Mouse (Mus musculus): ENCODE data around the gene Mgst3. TPM values are rescaled to one million over a fixed set of nuclear protein-coding genes. Genes with fewer than 3 reads are reported as not detected.
A peak's percentile ranks its signal among the peaks of the same experiment; 100 is the strongest.

Gene Mgst3
- polyA plus RNA-seq, 1 experiment from 2014 or later = 51.8 TPM

DNA sequence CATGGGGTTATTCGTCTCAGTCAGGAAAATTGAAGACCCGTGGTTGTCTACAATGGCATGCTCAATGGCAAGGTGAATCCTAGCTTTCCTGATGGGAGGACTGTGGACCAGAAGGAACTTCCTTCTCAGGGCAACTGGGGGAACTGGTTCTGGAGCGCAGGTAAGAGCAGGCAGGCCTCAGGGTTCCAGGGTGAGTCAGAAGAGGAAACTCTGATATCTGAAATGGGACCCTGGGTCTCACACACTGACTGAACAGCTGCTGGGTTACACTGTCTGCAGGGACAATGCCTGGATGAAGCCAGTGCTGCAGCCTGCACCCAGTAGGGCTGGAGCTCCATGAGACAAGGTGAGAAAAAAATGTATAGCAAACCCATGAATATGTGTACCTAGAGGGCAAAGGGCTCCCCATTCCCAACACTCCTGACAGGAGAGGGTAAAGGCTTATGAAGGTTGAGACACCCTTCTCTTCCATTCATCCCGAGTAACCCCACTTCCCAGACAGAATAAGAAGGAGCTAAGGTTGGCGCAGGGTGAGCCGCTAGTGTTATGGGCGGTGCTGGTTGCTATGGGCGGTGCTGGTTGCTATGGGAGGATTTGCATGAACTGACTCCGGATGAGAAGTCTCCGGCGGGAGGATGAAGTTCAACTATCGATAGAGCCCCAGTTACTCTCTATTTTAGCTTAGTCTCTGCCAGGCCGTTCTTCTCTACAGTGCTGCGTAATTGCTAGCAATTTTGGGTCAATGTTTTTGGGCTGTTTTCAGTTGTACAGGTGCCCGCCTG is 19.4 kb downstream of the Mgst3 start:
- Histone ChIP-seq H3K9ac (ENCODE audit: low read length) (peak overlapping the region; percentile 24; the same call in 1 of the 2 replicates), H3K4me2 (ENCODE audit: low read depth, low read length, severe bottlenecking) (0 out of 2 replicates have a peak overlapping the region, but pooled peaks have one; percentile 20), H3K4me1 (replicated peaks; ENCODE audit: control insufficient read depth, insufficient read depth, low read length) (peaks cover 6% of the 10 kb centered on the region; the same call in 1 of the 2 replicates), H3K9me3 (ENCODE audit: control insufficient read depth, low read length) (no peaks in the 10 kb centered on the region), H3K36me3 (ENCODE audit: control insufficient read depth, insufficient read depth, low read length) (no peaks in the 10 kb centered on the region), H3K27me3 (ENCODE audit: control insufficient read depth, insufficient read depth, low read length) (no peaks in the 10 kb centered on the region), H3K4me3 (ENCODE audit: low read depth, low read length) (no peak overlapping the region), H3K27ac (ENCODE audit: low read depth, low read length) (no peak overlapping the region)
- 22% methylated on average over 15 of the region's 15 CpGs for WGBS
- peak; percentile 76 for DNase-seq (ENCODE audit: low spot score)
- peak; percentile 55 for ATAC-seq (replicated peaks; ENCODE audit: low FRiP score)

DNA sequence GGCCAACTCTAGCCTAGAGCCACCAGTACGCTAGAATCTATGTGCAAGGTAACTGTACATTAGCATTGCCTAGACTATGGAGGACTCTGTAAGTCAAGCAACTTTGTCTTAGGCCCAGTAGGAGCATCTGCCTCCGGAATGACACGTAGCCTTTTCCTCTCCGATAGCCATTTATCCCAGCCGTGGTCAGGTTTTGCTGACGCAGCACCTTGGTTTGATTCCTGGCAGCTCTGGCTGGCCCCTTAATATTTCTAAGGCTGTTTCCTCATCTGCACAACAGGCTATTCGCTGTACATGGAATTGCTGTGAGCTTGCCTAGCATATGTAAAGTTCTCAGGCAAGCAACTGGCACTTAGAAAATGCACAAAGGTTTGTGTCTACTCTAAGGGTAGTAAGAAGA is 20.9 kb downstream of the Mgst3 start:
- Histone ChIP-seq H3K4me2 (ENCODE audit: low read depth, low read length, severe bottlenecking) (no peak overlapping the region), H3K4me1 (replicated peaks; ENCODE audit: control insufficient read depth, insufficient read depth, low read length) (peaks cover 6% of the 10 kb centered on the region; the same call in 1 of the 2 replicates), H3K4me3 (ENCODE audit: low read depth, low read length) (no peak overlapping the region), H3K27ac (ENCODE audit: low read depth, low read length) (no peak overlapping the region), H3K9ac (ENCODE audit: low read length) (no peak overlapping the region), H3K9me3 (ENCODE audit: control insufficient read depth, low read length) (no peaks in the 10 kb centered on the region), H3K27me3 (ENCODE audit: control insufficient read depth, insufficient read depth, low read length) (no peaks in the 10 kb centered on the region), H3K36me3 (ENCODE audit: control insufficient read depth, insufficient read depth, low read length) (no peaks in the 10 kb centered on the region)
- 93% methylated on average over 7 of the region's 7 CpGs for WGBS
- ATAC-seq (replicated peaks; ENCODE audit: low FRiP score) = no peak
- DNase-seq (ENCODE audit: low spot score) = no peak

DNA sequence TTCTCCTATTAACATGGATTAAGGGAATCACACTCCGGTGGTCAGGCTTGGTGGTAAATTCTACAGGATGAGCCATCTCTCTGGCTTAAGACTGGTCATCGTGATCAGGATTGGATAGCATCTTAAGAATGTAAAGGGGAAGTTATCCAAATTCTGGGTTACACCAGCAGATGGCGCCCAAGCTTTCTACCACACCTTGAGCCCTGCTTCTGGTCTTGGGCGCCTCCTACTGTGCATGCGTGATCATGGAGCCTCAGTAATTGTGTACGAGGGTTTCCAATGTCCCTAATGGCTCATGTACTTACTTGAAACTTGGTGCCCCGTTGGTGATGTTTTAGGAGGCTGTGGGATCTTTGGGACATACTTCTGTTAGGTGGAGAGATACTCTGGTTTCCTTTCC is 23.7 kb downstream of the Mgst3 start:
- Histone ChIP-seq H3K36me3 (ENCODE audit: control insufficient read depth, insufficient read depth, low read length) (no peaks in the 10 kb centered on the region), H3K27me3 (ENCODE audit: control insufficient read depth, insufficient read depth, low read length) (no peaks in the 10 kb centered on the region), H3K9ac (ENCODE audit: low read length) (no peak overlapping the region), H3K27ac (ENCODE audit: low read depth, low read length) (no peak overlapping the region), H3K4me1 (replicated peaks; ENCODE audit: control insufficient read depth, insufficient read depth, low read length) (peaks cover 6% of the 10 kb centered on the region; the same call in 1 of the 2 replicates), H3K4me2 (ENCODE audit: low read depth, low read length, severe bottlenecking) (no peak overlapping the region), H3K9me3 (ENCODE audit: control insufficient read depth, low read length) (no peaks in the 10 kb centered on the region), H3K4me3 (ENCODE audit: low read depth, low read length) (no peak overlapping the region)
- whole genome bisulfite sequencing = 11% methylated on average over 7 of the region's 7 CpGs
- ATAC-seq (replicated peaks; ENCODE audit: low FRiP score) (peak; percentile 70), DNase-seq (ENCODE audit: low spot score) (peak; percentile 90)

DNA sequence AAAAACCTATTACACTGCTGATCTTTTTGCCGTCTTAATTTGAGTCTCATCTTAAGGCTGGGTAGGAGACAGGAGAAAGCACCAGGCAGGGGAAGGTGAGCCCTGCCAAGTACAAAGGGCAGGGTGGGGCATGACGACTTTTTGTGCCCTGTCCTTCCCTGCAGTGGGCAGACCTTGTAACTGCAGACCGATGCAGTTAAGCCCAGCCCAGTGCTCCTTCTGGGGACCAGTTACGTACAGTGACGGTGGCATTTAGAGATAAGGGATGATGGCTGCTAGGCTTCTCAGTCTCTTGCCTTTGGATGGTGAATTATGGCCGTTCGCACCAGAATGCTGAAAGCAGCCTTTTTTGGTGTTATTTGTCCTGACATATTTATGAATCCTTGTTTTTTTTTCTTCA is 25.1 kb downstream of the Mgst3 start:
- Histone ChIP-seq H3K9ac (ENCODE audit: low read length) (no peak overlapping the region), H3K9me3 (ENCODE audit: control insufficient read depth, low read length) (no peaks in the 10 kb centered on the region), H3K27me3 (ENCODE audit: control insufficient read depth, insufficient read depth, low read length) (no peaks in the 10 kb centered on the region), H3K4me3 (ENCODE audit: low read depth, low read length) (no peak overlapping the region), H3K4me1 (replicated peaks; ENCODE audit: control insufficient read depth, insufficient read depth, low read length) (no peaks in the 10 kb centered on the region), H3K4me2 (ENCODE audit: low read depth, low read length, severe bottlenecking) (no peak overlapping the region), H3K36me3 (ENCODE audit: control insufficient read depth, insufficient read depth, low read length) (no peaks in the 10 kb centered on the region), H3K27ac (ENCODE audit: low read depth, low read length) (no peak overlapping the region)
- DNase-seq (ENCODE audit: low spot score) (no peak), ATAC-seq (replicated peaks; ENCODE audit: low FRiP score) (no peak)
- WGBS = 84% methylated on average over 7 of the region's 7 CpGs

DNA sequence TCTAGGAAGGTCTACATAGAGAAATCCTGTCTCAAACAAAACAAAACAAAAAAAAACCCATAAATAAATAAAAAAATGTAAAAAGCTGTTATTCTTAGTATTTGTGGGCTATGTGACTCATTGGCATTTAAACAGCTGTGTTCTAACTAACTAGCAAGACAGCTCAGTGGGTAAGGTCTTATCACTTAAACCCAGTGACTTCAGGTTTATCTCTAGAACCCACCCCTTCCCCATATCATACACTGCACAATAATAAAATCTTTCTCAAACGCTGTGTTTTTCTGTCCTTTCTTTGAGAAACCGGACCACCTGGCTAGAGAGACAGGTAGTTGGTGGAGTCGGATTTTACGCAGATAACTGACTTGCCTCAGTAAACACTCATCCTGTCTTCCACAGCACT is 25.6 kb downstream of the Mgst3 start:
- Histone ChIP-seq H3K9ac (ENCODE audit: low read length) (no peak overlapping the region), H3K9me3 (ENCODE audit: control insufficient read depth, low read length) (no peaks in the 10 kb centered on the region), H3K27ac (ENCODE audit: low read depth, low read length) (no peak overlapping the region), H3K36me3 (ENCODE audit: control insufficient read depth, insufficient read depth, low read length) (no peaks in the 10 kb centered on the region), H3K4me1 (replicated peaks; ENCODE audit: control insufficient read depth, insufficient read depth, low read length) (no peaks in the 10 kb centered on the region), H3K4me2 (ENCODE audit: low read depth, low read length, severe bottlenecking) (no peak overlapping the region), H3K27me3 (ENCODE audit: control insufficient read depth, insufficient read depth, low read length) (no peaks in the 10 kb centered on the region), H3K4me3 (ENCODE audit: low read depth, low read length) (no peak overlapping the region)
- WGBS = 90% methylated on average over 4 of the region's 4 CpGs
- DNase-seq (ENCODE audit: low spot score) (no peak), ATAC-seq (replicated peaks; ENCODE audit: low FRiP score) (no peak)

DNA sequence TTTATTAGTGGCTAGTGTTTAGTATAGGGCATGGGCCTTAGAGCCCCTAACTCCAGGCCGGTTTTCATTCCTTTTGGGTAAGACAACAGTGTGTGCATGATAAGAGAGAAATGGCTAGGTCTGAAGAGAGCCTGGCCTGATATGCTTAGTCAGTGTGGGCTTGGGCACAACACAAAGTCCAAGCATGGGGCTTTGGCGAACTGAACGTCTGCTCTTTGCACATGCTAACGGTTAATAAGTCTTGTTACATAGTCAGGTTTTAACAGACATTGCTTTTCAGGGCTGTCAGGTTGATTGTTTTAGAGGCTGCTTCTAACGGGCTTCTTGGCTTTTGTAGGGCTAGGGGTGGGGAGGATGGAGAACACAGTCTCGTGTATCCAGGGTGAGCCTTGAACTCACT is 27.0 kb downstream of the Mgst3 start:
- ATAC-seq (replicated peaks; ENCODE audit: low FRiP score) (no peak), DNase-seq (ENCODE audit: low spot score) (no peak)
- Histone ChIP-seq H3K27ac (ENCODE audit: low read depth, low read length) (no peak overlapping the region), H3K4me2 (ENCODE audit: low read depth, low read length, severe bottlenecking) (no peak overlapping the region), H3K36me3 (ENCODE audit: control insufficient read depth, insufficient read depth, low read length) (no peaks in the 10 kb centered on the region), H3K9me3 (ENCODE audit: control insufficient read depth, low read length) (no peaks in the 10 kb centered on the region), H3K4me3 (ENCODE audit: low read depth, low read length) (no peak overlapping the region), H3K4me1 (replicated peaks; ENCODE audit: control insufficient read depth, insufficient read depth, low read length) (no peaks in the 10 kb centered on the region), H3K27me3 (ENCODE audit: control insufficient read depth, insufficient read depth, low read length) (no peaks in the 10 kb centered on the region), H3K9ac (ENCODE audit: low read length) (no peak overlapping the region)
- WGBS = 90% methylated on average over 6 of the region's 6 CpGs

DNA sequence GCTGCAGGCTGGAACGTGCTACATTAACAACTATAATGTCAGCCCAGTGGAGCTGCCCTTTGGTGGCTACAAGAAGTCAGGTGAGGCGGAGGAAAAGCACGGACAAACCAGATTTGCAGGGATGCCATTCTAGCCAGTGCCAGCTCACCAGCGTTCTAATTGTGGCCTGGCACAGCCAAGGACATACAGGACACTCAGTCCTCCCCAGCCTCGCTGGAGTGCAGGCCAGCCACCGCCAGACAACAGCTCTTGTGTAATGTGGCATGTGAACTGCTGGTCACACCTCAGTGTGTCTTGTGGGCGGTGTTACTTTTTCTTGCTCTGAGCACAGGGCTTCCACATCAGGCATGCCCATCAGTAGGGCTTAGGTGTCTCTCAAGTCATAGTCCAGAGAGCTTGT is 27.8 kb downstream of the Mgst3 start:
- Histone ChIP-seq H3K4me3 (ENCODE audit: low read depth, low read length) (no peak overlapping the region), H3K4me1 (replicated peaks; ENCODE audit: control insufficient read depth, insufficient read depth, low read length) (no peaks in the 10 kb centered on the region), H3K27ac (ENCODE audit: low read depth, low read length) (no peak overlapping the region), H3K36me3 (ENCODE audit: control insufficient read depth, insufficient read depth, low read length) (no peaks in the 10 kb centered on the region), H3K9me3 (ENCODE audit: control insufficient read depth, low read length) (no peaks in the 10 kb centered on the region), H3K27me3 (ENCODE audit: control insufficient read depth, insufficient read depth, low read length) (no peaks in the 10 kb centered on the region), H3K4me2 (ENCODE audit: low read depth, low read length, severe bottlenecking) (no peak overlapping the region), H3K9ac (ENCODE audit: low read length) (no peak overlapping the region)
- ATAC-seq (replicated peaks; ENCODE audit: low FRiP score) (no peak), DNase-seq (ENCODE audit: low spot score) (no peak)
- 96% methylated on average over 7 of the region's 7 CpGs for WGBS

DNA sequence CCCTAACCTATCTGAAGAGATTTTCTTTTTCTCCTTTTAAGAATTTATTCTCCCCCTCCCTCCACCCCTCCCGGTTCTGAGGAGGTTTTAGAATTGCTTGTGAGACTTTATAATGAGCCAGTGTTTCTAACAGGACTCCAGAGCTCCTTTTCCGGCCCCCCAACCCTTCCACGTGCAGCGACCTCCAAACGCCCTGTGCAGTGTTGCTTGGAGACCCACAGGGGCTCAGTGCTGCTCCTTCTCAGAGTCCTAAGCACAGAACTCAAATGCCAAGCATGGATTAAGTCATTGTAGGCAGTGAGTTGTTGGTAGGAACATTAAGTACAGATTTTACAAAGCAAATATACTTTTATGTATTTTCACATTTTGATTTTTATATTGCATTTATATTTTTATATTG is 30.3 kb downstream of the Mgst3 start:
- H3K27ac ChIP-seq (ENCODE audit: low read depth, low read length) = no peak overlapping the region
- no peak overlapping the region for H3K4me2 ChIP-seq (ENCODE audit: low read depth, low read length, severe bottlenecking)
- H3K9ac ChIP-seq (ENCODE audit: low read length) = no peak overlapping the region
- H3K27me3 ChIP-seq (ENCODE audit: control insufficient read depth, insufficient read depth, low read length) = no peaks in the 10 kb centered on the region
- no peaks in the 10 kb centered on the region for H3K36me3 ChIP-seq (ENCODE audit: control insufficient read depth, insufficient read depth, low read length)
- H3K4me3 ChIP-seq (ENCODE audit: low read depth, low read length) = no peak overlapping the region
- H3K9me3 ChIP-seq (ENCODE audit: control insufficient read depth, low read length) = no peaks in the 10 kb centered on the region
- H3K4me1 ChIP-seq (replicated peaks; ENCODE audit: control insufficient read depth, insufficient read depth, low read length) = no peaks in the 10 kb centered on the region
- no peak for DNase-seq (ENCODE audit: low spot score)
- ATAC-seq (replicated peaks; ENCODE audit: low FRiP score) = no peak
- 70% methylated on average over 5 of the region's 5 CpGs for WGBS

DNA sequence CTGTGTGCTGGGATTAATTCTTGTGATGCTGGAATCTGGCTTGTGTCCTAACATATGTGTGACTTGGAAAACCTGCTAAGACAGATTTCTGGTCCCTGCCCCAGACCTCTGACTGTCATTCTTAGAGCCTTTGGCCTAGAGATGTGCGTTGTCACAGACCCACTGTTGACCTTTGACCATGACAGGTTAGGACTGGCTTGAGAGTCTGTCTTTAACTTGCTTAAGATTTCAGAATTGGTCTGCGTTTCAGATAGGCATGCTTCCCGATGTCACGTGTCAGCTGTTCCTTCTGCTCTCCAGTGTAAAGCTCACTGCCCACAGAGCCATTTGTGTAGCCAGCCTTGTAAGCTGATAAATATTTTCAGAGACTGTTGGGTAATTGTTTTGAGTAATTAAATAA is 30.8 kb downstream of the Mgst3 start:
- Histone ChIP-seq H3K9me3 (ENCODE audit: control insufficient read depth, low read length) (no peaks in the 10 kb centered on the region), H3K4me3 (ENCODE audit: low read depth, low read length) (no peak overlapping the region), H3K4me2 (ENCODE audit: low read depth, low read length, severe bottlenecking) (no peak overlapping the region), H3K4me1 (replicated peaks; ENCODE audit: control insufficient read depth, insufficient read depth, low read length) (no peaks in the 10 kb centered on the region), H3K36me3 (ENCODE audit: control insufficient read depth, insufficient read depth, low read length) (no peaks in the 10 kb centered on the region), H3K27me3 (ENCODE audit: control insufficient read depth, insufficient read depth, low read length) (no peaks in the 10 kb centered on the region), H3K27ac (ENCODE audit: low read depth, low read length) (no peak overlapping the region), H3K9ac (ENCODE audit: low read length) (no peak overlapping the region)
- ATAC-seq (replicated peaks; ENCODE audit: low FRiP score) (no peak), DNase-seq (ENCODE audit: low spot score) (no peak)
- 89% methylated on average over 4 of the region's 4 CpGs for WGBS

All from forebrain, embryonic 11.5 days (tissue).